Mouse (Mus musculus) thymus, adult 2 months (tissue): ENCODE results near the gene Rsad1. TPM values are rescaled to one million over a fixed set of nuclear protein-coding genes. Genes with fewer than 3 reads are reported as not detected.

ENCODE experiments used
- DNase-seq: peaks from one replicate; pipeline ENCODE4 v3.0.0; 2021
- H3K27ac ChIP-seq: fragments of 200-500 bp; 2 replicates; pipeline ENCODE4 v1.5.1; 2012; ENCODE audit warnings: low read length, control low read depth; ENCODE audit not compliant: control insufficient read depth, insufficient read depth
- H3K27me3 ChIP-seq: fragments of 200-500 bp; 2 replicates; pipeline ENCODE4 v1.6.1; 2012; ENCODE audit warnings: mild to moderate bottlenecking, low read length, moderate library complexity, mixed read lengths; ENCODE audit not compliant: control insufficient read depth, insufficient read depth
- H3K36me3 ChIP-seq: fragments of 200-500 bp; 2 replicates; pipeline ENCODE4 v1.6.1; 2012; ENCODE audit warnings: mild to moderate bottlenecking, low read length, moderate library complexity; ENCODE audit not compliant: control insufficient read depth, insufficient read depth
- H3K4me1 ChIP-seq: fragments of 200-500 bp; replicated peaks from 2 replicates; pipeline ENCODE4 v1.6.1; 2012; ENCODE audit warnings: low read length; ENCODE audit not compliant: control insufficient read depth, insufficient read depth
- H3K4me3 ChIP-seq: fragments of 200-500 bp; 2 replicates; pipeline ENCODE4 v1.5.1; 2012; ENCODE audit warnings: mild to moderate bottlenecking, low read length, control low read depth, moderate library complexity; ENCODE audit not compliant: control insufficient read depth, insufficient read depth
- CTCF ChIP-seq: fragments of 200-500 bp; IDR thresholded peaks from 2 replicates; pipeline ENCODE4 v1.5.1; 2012; ENCODE audit warnings: mild to moderate bottlenecking, control low read depth, low read length, moderate library complexity, borderline replicate concordance; ENCODE audit not compliant: control insufficient read depth, poor library complexity, insufficient read depth; ENCODE audit errors: extremely low read depth
- POLR2A ChIP-seq: fragments of 200-500 bp; IDR thresholded peaks from 2 replicates; pipeline ENCODE4 v1.6.1; 2012; ENCODE audit warnings: mild to moderate bottlenecking, low read length, control low read depth, moderate library complexity; ENCODE audit not compliant: control insufficient read depth, poor library complexity, insufficient read depth; ENCODE audit errors: extremely low read depth
- whole genome bisulfite sequencing: fragments of 180-500 bp; shearing (Covaris S2); methylation state at CpG from one replicate; pipeline ENCODE4 v1.1.7; 2018; 5-methylcytosine and 5-hydroxymethylcytosine counted together
- polyA plus RNA-seq: library from polyadenylated mRNA; depleted of rRNA; stranded (reverse); fragments of >200 nt; gene quantifications from 2 replicates; pipeline ENCODE4 v1.2.3, GENCODE M21; 2012; rRNA removed

The Rsad1 gene
- 5.4 and 6.8 TPM in 2 replicates for polyA plus RNA-seq

DNA sequence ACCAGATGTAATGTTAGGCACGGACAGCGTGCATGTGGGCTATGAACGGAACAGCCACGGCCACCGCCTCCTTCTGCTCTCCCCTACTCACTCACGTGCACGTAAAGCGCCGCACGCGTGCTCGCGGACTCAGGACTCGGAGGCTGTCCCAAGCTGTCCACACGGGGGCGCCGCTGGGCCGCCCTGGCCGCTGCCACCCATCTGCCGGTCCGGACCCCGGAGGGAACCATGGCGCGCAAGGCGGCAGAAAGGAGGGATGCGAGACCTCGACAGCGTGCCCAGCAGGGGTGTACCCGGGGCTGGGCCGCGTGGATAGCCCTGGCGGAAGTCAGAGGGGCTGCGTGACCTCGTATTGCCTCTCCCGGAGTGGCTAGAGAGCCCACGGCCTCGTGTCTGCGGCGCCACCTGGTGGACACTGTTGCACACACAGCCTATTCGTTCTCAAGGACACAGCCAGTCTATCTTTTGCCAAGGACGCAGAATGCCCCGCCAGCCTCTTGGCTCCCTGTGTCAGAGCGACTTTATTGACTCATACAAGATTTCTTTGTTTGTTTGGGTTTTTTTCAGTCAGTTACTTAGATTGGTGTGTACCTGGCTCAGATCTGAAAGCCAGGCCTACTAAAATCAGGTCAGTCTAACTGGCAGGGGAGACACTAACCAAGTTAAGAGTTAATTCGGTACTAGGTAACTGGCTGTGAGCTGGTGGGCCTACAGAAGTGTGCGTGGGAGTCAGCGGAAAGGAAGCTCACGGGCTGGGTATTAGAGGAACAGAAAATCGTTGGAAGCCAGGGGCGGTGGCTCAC is at the start of gene Rsad1:
Gene Rsad1, minus strand, starts transcription at position 368 of the 803 bp plus-strand sequence.
- WGBS, result 3% methylated on average over 49 of the region's 49 CpGs
- peak; percentile 91 for DNase-seq
- Histone ChIP-seq H3K27ac (peak within 1 kb of the TSS; percentile 7; the same call in 1 of the 2 replicates), H3K27me3 (no peaks in the 10 kb centered on the region), H3K4me3 (peak within 1 kb of the TSS; percentile 70), H3K36me3 (no peaks in the 10 kb centered on the region), H3K4me1 (peaks cover 17% of the 10 kb centered on the region)
- TF ChIP-seq POLR2A, result no peak
- peak; percentile 100 for TF ChIP-seq CTCF

DNA sequence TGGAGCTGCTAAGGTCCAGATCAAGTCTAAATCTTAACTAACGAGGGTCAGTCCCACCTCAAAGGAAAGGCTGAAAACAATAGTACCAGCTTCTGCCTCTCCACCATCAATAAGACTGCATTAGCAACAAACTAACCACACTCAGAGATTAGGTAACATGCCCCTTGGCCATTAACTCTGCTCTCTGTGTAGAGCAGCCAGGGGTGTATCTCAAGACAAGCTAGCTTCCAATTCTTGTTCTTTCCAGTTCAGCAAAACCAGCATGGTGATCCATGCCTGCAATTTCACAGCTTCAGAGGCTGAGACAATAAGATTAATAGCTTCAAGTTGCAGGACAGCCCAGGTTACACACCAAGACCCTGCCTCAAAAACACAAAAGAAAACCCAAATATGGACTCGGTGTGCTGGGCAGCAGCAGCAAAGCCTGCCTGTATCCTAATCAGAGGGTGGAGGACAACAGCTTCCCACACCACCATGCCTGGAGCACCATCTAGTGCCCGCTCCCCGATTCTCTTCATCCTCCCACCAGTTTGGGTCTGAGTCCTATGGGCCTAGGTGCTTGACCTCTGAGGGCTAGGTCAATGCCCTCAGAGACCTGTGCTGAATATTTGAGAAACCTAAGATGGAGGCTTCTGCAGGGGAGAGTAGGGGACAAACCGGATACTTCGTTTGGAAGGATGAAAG is 49.5 kb upstream of the Rsad1 start:
- DNase-seq, result no peak
- TF ChIP-seq CTCF (no peak), POLR2A (no peak)
- Histone ChIP-seq H3K27me3 (no peaks in the 10 kb centered on the region), H3K4me1 (peaks cover 8% of the 10 kb centered on the region), H3K4me3 (no peak overlapping the region), H3K36me3 (no peaks in the 10 kb centered on the region), H3K27ac (no peak overlapping the region)
- 95% methylated on average over 6 of the region's 6 CpGs for WGBS

DNA sequence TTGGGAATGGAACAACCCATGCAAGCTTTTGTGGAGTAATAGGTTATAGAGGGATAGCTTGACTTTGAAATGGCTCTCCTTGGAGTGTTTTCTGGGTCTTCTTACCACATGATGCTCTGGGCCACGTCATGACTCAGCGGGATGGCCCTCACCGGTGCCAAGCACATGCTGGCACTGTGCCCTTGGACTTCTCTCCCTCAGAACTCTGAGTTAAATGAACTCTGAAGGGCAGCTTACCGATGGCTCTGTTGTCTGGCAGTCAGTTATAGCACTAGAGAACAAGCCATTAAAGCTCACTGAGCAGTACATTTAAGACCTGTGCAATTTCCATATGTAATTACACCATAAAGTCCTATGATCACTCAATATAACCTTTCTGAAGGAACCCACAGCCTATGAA is 48.3 kb upstream of the Rsad1 start:
- Histone ChIP-seq H3K4me1 (peaks cover 8% of the 10 kb centered on the region), H3K36me3 (no peaks in the 10 kb centered on the region), H3K4me3 (no peak overlapping the region), H3K27ac (no peak overlapping the region), H3K27me3 (no peaks in the 10 kb centered on the region)
- 71% methylated on average over 4 of the region's 4 CpGs for WGBS
- no peak for DNase-seq
- TF ChIP-seq CTCF (no peak), POLR2A (no peak)

DNA sequence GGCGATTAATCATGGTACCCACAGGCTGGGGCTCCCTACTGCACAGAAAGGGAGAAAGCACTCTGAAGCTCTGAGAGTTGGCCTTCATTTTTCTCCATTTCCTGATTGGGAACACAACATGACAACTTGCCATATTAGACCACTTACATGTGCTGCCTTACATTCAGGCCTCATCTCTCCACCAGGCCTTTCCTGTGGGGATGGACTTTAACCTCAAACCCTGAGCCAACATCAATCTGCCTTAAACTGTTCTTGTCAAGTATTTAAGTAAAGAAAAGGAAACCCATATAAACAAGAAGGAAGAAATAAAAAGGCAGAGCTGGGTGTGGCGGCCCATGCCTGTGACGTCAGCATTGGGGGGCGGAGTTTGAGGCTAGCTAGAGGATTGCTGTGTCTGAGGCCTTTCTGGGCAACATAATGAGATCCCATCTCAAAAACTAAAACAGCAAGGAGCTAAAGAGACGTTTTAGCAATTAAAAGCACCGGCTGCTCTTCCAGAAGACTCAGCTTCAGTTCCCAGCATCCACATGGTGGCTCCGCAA is 47.3 kb upstream of the Rsad1 start:
- DNase-seq, result peak; percentile 36
- TF ChIP-seq POLR2A, result no peak
- no peak for TF ChIP-seq CTCF
- Histone ChIP-seq H3K27ac (no peak overlapping the region), H3K36me3 (no peaks in the 10 kb centered on the region), H3K27me3 (no peaks in the 10 kb centered on the region), H3K4me1 (peaks cover 7% of the 10 kb centered on the region), H3K4me3 (no peak overlapping the region)
- WGBS, result 71% methylated on average over 7 of the region's 7 CpGs

DNA sequence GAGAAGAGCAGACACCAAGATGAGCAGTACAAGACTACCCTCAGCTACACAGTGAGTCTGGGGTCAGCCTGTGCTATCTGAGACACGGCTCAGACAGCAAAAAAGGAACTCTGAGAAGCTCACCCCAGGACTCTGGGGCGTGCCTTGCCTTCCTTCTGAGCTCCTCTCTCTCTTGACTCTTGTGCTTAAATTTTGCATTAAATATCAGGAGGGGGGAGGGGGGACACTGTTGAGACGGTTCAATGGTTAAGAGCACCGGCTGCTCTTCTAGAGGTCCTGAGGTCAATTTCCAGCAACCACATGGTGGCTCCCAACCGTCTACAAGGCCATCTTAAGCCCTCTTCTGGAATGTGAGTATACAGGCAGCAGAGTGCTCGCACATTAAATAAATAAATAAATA is 38.5 kb upstream of the Rsad1 start:
- no peak overlapping the region for H3K4me3 ChIP-seq
- no peaks in the 10 kb centered on the region for H3K27me3 ChIP-seq
- H3K27ac ChIP-seq, result no peak overlapping the region
- WGBS, result 94% methylated on average over 6 of the region's 6 CpGs
- no peaks in the 10 kb centered on the region for H3K36me3 ChIP-seq
- DNase-seq, result no peak
- H3K4me1 ChIP-seq, result peaks cover 13% of the 10 kb centered on the region
- TF ChIP-seq POLR2A, result no peak
- TF ChIP-seq CTCF, result no peak

DNA sequence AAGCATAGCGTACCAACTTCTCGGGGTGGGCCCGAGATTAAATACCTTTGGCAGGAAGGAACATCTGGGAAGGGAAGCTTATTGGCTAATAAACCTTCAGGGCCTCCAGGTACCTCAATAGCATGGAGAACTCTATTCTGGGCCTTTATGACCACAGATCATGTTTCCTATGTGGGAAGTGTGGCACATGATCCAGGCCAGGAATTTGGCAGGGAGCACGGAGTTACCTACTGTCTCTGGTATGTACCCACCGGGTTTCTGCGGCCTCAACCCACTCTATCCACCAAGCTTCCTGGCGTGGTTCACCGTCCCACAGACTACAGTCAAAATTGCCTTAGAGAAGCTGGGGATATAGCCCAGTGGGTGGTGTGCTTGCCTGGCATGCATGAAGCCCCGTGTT is 36.0 kb upstream of the Rsad1 start:
- no peak overlapping the region for H3K27ac ChIP-seq
- no peak for DNase-seq
- no peaks in the 10 kb centered on the region for H3K36me3 ChIP-seq
- H3K27me3 ChIP-seq, result no peaks in the 10 kb centered on the region
- no peaks in the 10 kb centered on the region for H3K4me1 ChIP-seq
- H3K4me3 ChIP-seq, result no peak overlapping the region
- 95% methylated on average over 9 of the region's 9 CpGs for WGBS
- TF ChIP-seq CTCF (no peak), POLR2A (no peak)
